Mouse (Mus musculus): Measurements from ENCODE around the gene Tmem30c.

DNA sequence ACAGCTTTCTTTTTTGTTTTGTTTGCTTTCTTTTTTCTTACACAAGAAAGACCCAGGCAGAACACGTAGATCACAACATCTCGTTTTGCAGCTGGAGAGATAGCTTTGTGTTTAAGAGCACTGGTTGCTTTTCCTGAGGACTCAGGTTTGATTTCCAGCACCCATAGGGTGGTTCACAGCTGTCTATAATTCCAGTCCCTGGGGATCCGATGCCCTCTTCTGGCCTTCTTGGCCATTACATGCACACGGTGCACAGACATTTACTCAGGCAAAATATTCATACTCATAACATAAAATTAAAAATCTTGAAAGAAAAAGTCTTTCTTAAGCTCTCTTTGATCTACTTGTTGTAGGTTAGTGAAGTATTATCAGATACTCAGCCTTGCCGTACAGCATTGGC is 969 bp downstream of the Tmem30c start:
- TF ChIP-seq CTCF (IDR thresholded peaks at IDR 0.05; ENCODE audit: low read depth, low read length) (no peak), POLR2A (IDR thresholded peaks at IDR 0.05; ENCODE audit: borderline replicate concordance, low read depth, low read length) (no peak)
